Mouse (Mus musculus): ENCODE data around the gene Fcnb. TPM values are rescaled to one million over a fixed set of nuclear protein-coding genes. Genes with fewer than 3 reads are reported as not detected.

Fcnb gene
- 0.23 TPM in 1 of 2 replicates, not detected in the other for polyA plus RNA-seq (2014; fragmentation: Nextera tagmentation; extraction: Ambion mirVana)

DNA sequence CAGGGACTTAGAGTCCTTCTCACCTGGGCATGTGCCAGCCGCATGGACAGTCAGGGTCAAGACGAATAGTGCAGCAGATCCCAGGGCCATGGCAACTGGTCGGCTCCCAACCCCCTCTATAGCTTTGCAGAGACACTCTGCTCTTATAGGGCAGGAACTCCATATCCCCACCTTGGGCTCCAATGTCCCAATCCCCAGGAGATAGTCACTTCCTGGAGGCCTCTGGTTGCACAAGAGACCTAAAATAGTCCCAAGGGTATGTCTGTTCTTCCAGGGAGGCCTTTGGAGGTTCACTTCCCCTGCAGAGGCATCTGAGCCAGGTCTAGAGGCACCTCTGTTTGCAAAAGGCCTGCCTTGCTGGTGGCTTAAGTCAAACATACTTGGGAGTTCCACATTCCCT is at the start of gene Fcnb:
Fcnb (minus strand) TSS at position 118 of the 400 bp plus-strand sequence.
- Histone ChIP-seq H3K9ac (replicated peaks; ENCODE audit: low read depth, low read length) (no peak within 1 kb of the TSS), H3K4me2 (ENCODE audit: low read depth, low read length) (no peak within 1 kb of the TSS), H3K9me3 (ENCODE audit: control insufficient read depth, low read length) (no peaks in the 10 kb centered on the region), H3K27me3 (ENCODE audit: control insufficient read depth, insufficient read depth, low read length) (no peaks in the 10 kb centered on the region), H3K4me3 (ENCODE audit: low read depth, low read length) (no peak within 1 kb of the TSS), H3K27ac (ENCODE audit: low read depth, low read length) (no peak within 1 kb of the TSS), H3K36me3 (ENCODE audit: control insufficient read depth, insufficient read depth, low read length) (no peaks in the 10 kb centered on the region), H3K4me1 (ENCODE audit: control insufficient read depth, insufficient read depth, low read length) (no peaks in the 10 kb centered on the region)
- ATAC-seq (ENCODE audit: low read depth), result no peak
- 87% methylated on average over 3 of the region's 3 CpGs for WGBS

DNA sequence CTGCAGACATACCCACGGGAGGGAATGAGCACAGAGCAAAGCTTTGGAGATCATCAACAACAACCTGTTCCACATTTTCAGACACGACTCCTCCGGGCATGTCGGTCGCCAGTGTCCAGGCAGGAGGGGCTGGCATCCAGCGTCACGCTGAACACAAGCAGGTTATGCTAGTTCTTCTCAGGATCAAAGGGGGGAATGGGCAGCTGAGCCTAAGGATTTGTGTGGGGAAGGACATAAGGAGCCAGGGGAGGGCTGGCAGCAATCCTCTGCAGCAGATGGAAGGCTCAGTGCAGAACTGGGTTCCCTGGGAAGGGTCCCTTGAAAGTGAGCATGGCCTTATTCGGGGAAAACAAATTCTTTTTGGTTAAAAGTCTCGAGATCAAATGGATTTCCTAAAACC is 49.1 kb upstream of the Fcnb start:
- ATAC-seq (ENCODE audit: low read depth), result no peak
- Histone ChIP-seq H3K4me3 (ENCODE audit: low read depth, low read length) (no peak overlapping the region), H3K4me2 (ENCODE audit: low read depth, low read length) (no peak overlapping the region), H3K4me1 (ENCODE audit: control insufficient read depth, insufficient read depth, low read length) (no peaks in the 10 kb centered on the region), H3K9me3 (ENCODE audit: control insufficient read depth, low read length) (no peaks in the 10 kb centered on the region), H3K27ac (ENCODE audit: low read depth, low read length) (no peak overlapping the region), H3K9ac (replicated peaks; ENCODE audit: low read depth, low read length) (no peak overlapping the region), H3K36me3 (ENCODE audit: control insufficient read depth, insufficient read depth, low read length) (no peaks in the 10 kb centered on the region), H3K27me3 (ENCODE audit: control insufficient read depth, insufficient read depth, low read length) (no peaks in the 10 kb centered on the region)
- 90% methylated on average over 9 of the region's 9 CpGs for WGBS

- Histone ChIP-seq H3K36me3 (ENCODE audit: control insufficient read depth, insufficient read depth, low read length) (no peaks in the 10 kb centered on the region), H3K4me1 (ENCODE audit: control insufficient read depth, insufficient read depth, low read length) (no peaks in the 10 kb centered on the region), H3K4me3 (ENCODE audit: low read depth, low read length) (no peak overlapping the region), H3K27ac (ENCODE audit: low read depth, low read length) (no peak overlapping the region), H3K27me3 (ENCODE audit: control insufficient read depth, insufficient read depth, low read length) (no peaks in the 10 kb centered on the region), H3K4me2 (ENCODE audit: low read depth, low read length) (no peak overlapping the region), H3K9me3 (ENCODE audit: control insufficient read depth, low read length) (no peaks in the 10 kb centered on the region), H3K9ac (replicated peaks; ENCODE audit: low read depth, low read length) (no peak overlapping the region)
- WGBS, result 76% methylated on average over 4 of the region's 4 CpGs
- no peak for ATAC-seq (ENCODE audit: low read depth)
Measured at GRCm38 (mm10) chr2:28132117-28132516, 47.4 kb upstream of the Fcnb start.

DNA sequence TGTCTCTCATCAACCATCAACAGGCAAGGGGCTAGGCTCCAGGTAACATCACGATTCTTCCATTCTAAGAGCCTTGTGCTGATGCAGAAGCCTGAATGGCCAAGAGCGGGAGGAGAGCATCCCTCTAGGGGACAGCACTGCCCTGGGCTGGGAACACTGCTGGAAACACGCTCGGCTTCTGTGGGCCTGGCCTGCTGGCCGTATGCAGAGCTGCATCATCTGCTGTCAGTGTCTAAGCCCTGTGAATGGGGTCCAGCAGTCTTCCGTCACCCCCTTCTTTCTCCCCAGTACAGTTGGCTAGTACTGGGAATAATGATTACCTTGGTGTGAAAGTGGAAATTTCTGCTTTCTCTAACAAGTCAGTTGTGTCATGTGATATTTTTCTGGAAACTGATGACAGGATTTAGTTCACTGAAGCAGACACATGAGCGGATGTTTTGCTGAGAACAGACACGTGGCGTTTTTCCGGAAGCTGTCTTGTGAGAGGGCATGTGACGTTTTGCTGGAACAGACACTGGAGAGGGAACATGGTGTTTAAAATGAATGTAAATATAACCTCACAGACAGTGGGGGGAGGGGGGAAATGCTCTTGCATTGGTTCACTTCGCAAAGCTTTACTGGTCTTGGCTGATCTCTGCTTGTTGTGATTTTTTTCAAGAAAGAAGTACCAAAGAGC is 42.2 kb upstream of the Fcnb start:
- Histone ChIP-seq H3K27ac (ENCODE audit: low read depth, low read length) (no peak overlapping the region), H3K4me3 (ENCODE audit: low read depth, low read length) (no peak overlapping the region), H3K27me3 (ENCODE audit: control insufficient read depth, insufficient read depth, low read length) (no peaks in the 10 kb centered on the region), H3K9ac (replicated peaks; ENCODE audit: low read depth, low read length) (no peak overlapping the region), H3K4me2 (ENCODE audit: low read depth, low read length) (no peak overlapping the region), H3K9me3 (ENCODE audit: control insufficient read depth, low read length) (no peaks in the 10 kb centered on the region), H3K4me1 (ENCODE audit: control insufficient read depth, insufficient read depth, low read length) (no peaks in the 10 kb centered on the region), H3K36me3 (ENCODE audit: control insufficient read depth, insufficient read depth, low read length) (no peaks in the 10 kb centered on the region)
- WGBS, result 85% methylated on average over 12 of the region's 12 CpGs
- no peak for ATAC-seq (ENCODE audit: low read depth)

DNA sequence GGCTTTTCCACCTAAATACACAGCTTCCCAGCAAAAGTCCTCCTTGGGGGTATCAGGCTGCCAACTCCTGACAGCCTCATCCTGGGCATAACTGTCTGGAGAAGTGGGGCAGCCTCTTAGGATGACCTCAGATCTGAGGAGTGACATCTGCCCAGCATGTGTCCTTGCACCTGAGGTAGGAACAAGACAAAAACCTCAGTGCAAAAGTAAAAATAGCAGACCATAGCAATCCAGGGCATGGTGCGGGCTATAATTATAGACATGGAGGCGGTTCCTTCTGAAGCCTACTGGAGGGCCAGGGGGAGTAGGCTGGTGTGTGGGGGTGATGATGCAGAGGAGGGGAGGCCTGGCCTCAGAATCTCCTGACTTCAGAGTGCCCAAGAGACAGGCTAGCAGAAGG is 39.2 kb upstream of the Fcnb start:
- H3K27ac ChIP-seq (ENCODE audit: low read depth, low read length), result no peak overlapping the region
- H3K9ac ChIP-seq (replicated peaks; ENCODE audit: low read depth, low read length), result no peak overlapping the region
- H3K36me3 ChIP-seq (ENCODE audit: control insufficient read depth, insufficient read depth, low read length), result no peaks in the 10 kb centered on the region
- no peak for ATAC-seq (ENCODE audit: low read depth)
- H3K27me3 ChIP-seq (ENCODE audit: control insufficient read depth, insufficient read depth, low read length), result no peaks in the 10 kb centered on the region
- WGBS, result 96% methylated on average over 2 of the region's 2 CpGs
- H3K9me3 ChIP-seq (ENCODE audit: control insufficient read depth, low read length), result no peaks in the 10 kb centered on the region
- no peaks in the 10 kb centered on the region for H3K4me1 ChIP-seq (ENCODE audit: control insufficient read depth, insufficient read depth, low read length)
- H3K4me3 ChIP-seq (ENCODE audit: low read depth, low read length), result no peak overlapping the region
- no peak overlapping the region for H3K4me2 ChIP-seq (ENCODE audit: low read depth, low read length)

DNA sequence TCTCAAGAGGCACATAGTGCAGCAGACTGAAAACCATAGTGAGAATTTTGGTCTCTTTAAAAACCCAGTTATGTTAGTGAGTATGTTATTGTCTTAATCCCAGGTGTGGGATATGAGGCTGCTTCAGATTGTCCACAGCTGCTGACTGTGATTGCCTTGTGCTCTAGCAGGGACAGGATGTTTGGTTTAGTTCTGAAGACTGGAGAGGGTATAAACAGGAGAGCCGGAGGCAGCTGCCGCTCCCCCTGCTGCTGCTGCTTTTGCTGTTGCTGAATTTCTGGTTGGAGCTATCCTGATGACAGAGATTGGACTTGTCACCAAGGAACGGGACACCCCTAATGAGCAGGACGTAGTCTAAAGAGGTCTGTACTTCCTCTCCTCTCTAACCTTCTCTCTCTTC is 36.6 kb upstream of the Fcnb start:
- Histone ChIP-seq H3K4me2 (ENCODE audit: low read depth, low read length) (no peak overlapping the region), H3K27ac (ENCODE audit: low read depth, low read length) (no peak overlapping the region), H3K9me3 (ENCODE audit: control insufficient read depth, low read length) (no peaks in the 10 kb centered on the region), H3K27me3 (ENCODE audit: control insufficient read depth, insufficient read depth, low read length) (no peaks in the 10 kb centered on the region), H3K4me3 (ENCODE audit: low read depth, low read length) (no peak overlapping the region), H3K9ac (replicated peaks; ENCODE audit: low read depth, low read length) (no peak overlapping the region), H3K4me1 (ENCODE audit: control insufficient read depth, insufficient read depth, low read length) (0 out of 2 replicates have a peak, but pooled peaks cover 14% of the 10 kb centered on the region), H3K36me3 (ENCODE audit: control insufficient read depth, insufficient read depth, low read length) (no peaks in the 10 kb centered on the region)
- WGBS, result 77% methylated on average over 4 of the region's 4 CpGs
- no peak for ATAC-seq (ENCODE audit: low read depth)

DNA sequence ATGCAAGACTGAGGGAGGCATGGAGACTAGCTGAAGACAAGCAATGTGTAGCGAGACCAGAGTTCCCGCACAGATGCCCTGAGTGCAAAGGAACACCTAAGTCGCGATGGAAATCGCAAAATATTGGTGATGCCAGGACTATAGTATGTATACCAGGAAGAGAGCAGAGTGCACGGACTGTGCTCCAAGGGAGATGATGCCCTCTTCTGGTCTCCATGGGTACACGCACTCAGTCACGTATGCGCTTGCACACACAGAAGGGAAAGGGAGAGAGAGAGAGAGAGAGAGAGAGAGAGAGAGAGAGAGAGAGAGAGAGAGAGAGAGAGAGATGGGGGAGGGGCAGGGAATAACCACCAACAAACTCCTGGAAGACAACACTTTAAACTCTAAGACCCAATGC is 35.7 kb upstream of the Fcnb start:
- Histone ChIP-seq H3K36me3 (ENCODE audit: control insufficient read depth, insufficient read depth, low read length) (no peaks in the 10 kb centered on the region), H3K4me2 (ENCODE audit: low read depth, low read length) (no peak overlapping the region), H3K4me1 (ENCODE audit: control insufficient read depth, insufficient read depth, low read length) (0 out of 2 replicates have a peak, but pooled peaks cover 14% of the 10 kb centered on the region), H3K27ac (ENCODE audit: low read depth, low read length) (no peak overlapping the region), H3K9ac (replicated peaks; ENCODE audit: low read depth, low read length) (no peak overlapping the region), H3K9me3 (ENCODE audit: control insufficient read depth, low read length) (no peaks in the 10 kb centered on the region), H3K27me3 (ENCODE audit: control insufficient read depth, insufficient read depth, low read length) (no peaks in the 10 kb centered on the region), H3K4me3 (ENCODE audit: low read depth, low read length) (no peak overlapping the region)
- WGBS, result 98% methylated on average over 9 of the region's 9 CpGs
- no peak for ATAC-seq (ENCODE audit: low read depth)

DNA sequence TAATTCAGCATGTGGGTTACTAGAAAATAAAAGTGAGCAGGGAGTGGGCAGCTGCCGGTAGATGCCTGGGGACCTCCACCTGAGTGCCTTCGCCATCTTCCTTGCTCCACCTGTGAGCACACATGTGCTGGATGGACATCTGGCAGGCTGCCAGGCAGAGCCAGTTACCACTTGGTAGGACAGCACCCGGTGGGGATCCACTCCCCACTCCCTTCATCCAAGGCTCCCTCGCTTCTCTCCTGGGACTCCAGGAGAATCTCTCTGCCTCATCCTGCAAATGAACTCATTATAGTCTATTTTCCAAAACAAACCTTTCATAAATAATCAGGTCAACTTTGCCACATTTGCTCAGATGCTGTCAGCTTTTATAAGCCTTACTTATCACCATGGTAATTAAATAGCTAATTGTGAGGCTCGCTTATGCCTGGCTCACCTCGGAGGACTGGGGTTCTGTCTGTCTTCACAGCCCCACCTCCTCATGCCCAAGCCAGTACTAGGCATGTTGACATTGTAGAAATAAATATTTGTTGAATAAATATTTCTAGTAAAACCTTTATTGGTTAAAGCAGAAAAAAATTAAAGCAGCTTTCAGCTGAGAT is 33.9 kb upstream of the Fcnb start:
- H3K36me3 ChIP-seq (ENCODE audit: control insufficient read depth, insufficient read depth, low read length), result no peaks in the 10 kb centered on the region
- H3K9ac ChIP-seq (replicated peaks; ENCODE audit: low read depth, low read length), result no peak overlapping the region
- 0 out of 2 replicates have a peak overlapping the region, but pooled peaks have one; percentile 39 for H3K27ac ChIP-seq (ENCODE audit: low read depth, low read length)
- ATAC-seq (ENCODE audit: low read depth), result 0 out of 2 replicates have a peak, but pooled peaks have one; percentile 36
- 0 out of 2 replicates have a peak, but pooled peaks cover 14% of the 10 kb centered on the region for H3K4me1 ChIP-seq (ENCODE audit: control insufficient read depth, insufficient read depth, low read length)
- no peak overlapping the region for H3K4me3 ChIP-seq (ENCODE audit: low read depth, low read length)
- H3K9me3 ChIP-seq (ENCODE audit: control insufficient read depth, low read length), result no peaks in the 10 kb centered on the region
- H3K4me2 ChIP-seq (ENCODE audit: low read depth, low read length), result no peak overlapping the region
- no peaks in the 10 kb centered on the region for H3K27me3 ChIP-seq (ENCODE audit: control insufficient read depth, insufficient read depth, low read length)
- 34% methylated on average over 6 of the region's 6 CpGs for WGBS

- Histone ChIP-seq H3K4me2 (ENCODE audit: low read depth, low read length) (no peak overlapping the region), H3K27me3 (ENCODE audit: control insufficient read depth, insufficient read depth, low read length) (no peaks in the 10 kb centered on the region), H3K36me3 (ENCODE audit: control insufficient read depth, insufficient read depth, low read length) (no peaks in the 10 kb centered on the region), H3K9ac (replicated peaks; ENCODE audit: low read depth, low read length) (no peak overlapping the region), H3K4me1 (ENCODE audit: control insufficient read depth, insufficient read depth, low read length) (0 out of 2 replicates have a peak, but pooled peaks cover 14% of the 10 kb centered on the region), H3K27ac (ENCODE audit: low read depth, low read length) (no peak overlapping the region), H3K9me3 (ENCODE audit: control insufficient read depth, low read length) (no peaks in the 10 kb centered on the region), H3K4me3 (ENCODE audit: low read depth, low read length) (no peak overlapping the region)
- peak; percentile 89 for ATAC-seq (ENCODE audit: low read depth)
- 26% methylated on average over 11 of the region's 11 CpGs for whole genome bisulfite sequencing
Measured at GRCm38 (mm10) chr2:28117490-28118308, 33.0 kb upstream of the Fcnb start.

Data from neural tube, embryonic 14.5 days (tissue).